Mouse (Mus musculus): ENCODE data around the gene Gnl2.

Gene Gnl2

DNA sequence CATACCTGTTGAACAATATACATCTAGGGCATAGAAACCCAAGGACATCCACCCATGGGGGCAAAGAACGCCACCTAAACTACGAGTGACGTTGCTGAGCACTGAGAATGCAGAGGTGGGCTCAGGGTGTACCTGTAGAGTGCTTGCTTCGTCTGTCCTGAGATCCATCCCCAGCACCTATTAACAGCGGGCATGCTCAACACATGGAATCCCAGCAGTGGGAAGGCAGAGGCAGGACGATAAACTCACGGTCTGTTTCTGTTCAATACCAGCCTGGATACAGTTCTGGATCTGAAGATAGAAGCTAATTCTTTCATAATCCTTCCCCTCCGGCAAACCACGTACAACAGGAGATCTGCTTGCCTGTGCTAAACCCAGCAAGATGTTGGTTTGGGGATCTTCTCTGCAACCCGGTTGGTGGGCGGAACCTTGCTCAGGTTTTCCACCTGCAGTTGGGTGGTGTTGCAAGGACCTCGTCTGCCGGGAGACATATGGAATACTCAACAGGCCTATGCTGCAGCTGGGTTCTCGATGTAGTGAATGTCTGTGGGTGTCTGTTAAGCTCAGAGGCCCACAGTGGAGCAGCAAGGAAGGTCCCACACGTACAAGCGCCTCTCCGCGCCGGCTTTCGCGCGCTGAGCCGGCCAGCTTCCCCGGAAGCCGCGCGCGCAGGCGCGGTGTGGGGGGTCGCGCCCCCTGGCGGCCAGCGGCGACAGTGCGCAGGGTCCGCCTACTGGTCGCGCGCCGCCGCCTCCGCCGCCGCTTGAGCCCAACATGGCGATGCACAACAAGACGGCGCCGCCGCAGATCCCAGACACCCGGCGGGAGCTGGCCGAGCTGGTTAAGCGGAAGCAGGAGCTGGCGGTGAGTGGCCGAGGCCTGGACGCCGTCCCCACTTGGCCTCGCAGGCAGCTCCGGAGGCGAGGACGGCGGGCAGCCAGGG lies 68.3 kb downstream of the Gnl2 start, which contains the start of gene Meaf6:
Gene Meaf6, plus strand, starts transcription at position 732 of the 943 bp plus-strand sequence.
- peak; percentile 91 for DNase-seq (ENCODE audit: inconsistent ontology term)

DNA sequence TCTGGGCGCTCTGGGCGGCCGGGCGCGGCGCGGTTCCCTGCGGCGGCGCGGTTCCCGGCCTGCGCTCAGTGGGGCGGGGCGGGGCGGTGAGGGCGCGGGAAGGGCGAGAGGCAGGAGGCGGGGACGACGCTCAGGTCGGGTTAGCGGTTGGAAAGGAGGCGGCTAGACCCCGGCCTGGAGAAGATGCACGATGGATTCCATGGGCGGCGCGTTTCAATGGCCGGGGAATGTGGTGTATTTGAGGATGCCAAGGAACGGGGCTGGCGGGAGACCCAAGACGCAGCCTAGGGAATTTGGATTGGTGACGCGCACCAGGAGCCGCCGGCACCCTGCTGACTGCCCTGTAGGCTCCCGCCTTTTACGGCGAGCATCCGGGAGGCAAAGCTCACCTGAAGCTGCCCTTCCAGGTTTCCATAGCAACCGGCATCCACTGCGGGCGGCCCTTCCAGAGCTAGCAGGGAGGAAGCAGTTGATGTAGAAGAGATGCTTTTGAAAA lies 69.0 kb downstream of the Gnl2 start:
- DNase-seq (ENCODE audit: inconsistent ontology term) = peak; percentile 90

DNA sequence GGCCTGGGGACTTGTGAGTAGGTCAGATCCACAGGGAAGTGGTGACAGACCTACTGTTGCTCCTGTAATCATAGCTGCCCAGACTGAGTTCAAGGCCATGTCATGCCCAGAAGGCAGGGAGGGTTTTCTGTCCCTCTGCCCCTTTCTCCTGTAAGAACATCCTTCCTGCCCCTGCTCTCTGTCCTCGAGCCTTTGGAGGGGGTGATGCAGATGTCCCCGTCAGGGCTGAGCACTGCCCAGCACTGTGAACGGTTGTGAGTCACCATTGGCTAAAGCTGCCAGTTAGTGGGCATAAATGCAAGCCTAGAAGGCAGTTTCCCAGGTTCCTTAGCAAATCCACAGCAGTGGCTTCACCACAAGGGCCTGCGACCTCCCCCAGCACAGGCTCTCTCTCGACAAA lies 76.6 kb downstream of the Gnl2 start:
- no peak for DNase-seq (ENCODE audit: inconsistent ontology term)

DNA sequence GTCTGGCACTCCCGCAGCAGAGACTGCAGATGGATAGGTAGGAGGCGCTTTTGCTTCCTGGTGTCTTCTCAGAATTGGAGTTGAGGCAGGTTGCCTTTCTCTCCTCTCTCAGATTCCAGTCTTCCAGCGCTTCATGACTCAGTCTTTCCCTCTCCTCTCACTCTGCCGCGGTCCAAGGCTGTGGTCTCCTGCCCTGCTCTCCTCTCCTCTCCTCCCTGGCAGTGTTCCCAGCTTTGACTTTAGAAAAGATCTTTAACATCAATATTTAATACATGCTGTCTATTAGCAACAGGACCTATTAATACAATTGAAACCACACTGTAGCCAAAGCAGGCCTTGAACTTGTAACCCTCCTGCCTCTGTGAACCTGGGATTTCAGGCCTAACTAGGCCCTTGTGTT lies 79.7 kb downstream of the Gnl2 start:
- DNase-seq (ENCODE audit: inconsistent ontology term) = peak; percentile 19

DNA sequence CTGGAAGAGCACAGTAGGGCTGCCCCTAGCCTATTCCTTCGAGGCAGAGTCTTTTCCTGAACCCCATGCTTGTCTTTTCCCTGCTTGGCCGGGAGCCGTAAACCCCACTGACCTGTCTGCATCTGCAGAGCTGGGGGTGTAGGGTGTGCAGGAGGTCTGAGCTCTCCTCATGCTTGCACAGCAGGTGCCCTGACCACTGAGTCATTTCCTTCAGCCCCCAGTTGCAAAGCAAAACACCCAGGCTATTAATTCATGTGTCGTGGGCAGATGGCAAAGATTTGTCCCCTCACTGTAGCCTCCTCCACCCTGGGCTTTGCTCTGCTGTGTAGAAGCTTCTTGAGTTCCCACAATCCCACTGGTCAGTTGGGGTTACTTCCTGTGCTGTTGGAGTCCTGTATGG lies 81.0 kb downstream of the Gnl2 start:
- no peak for DNase-seq (ENCODE audit: inconsistent ontology term)

DNA sequence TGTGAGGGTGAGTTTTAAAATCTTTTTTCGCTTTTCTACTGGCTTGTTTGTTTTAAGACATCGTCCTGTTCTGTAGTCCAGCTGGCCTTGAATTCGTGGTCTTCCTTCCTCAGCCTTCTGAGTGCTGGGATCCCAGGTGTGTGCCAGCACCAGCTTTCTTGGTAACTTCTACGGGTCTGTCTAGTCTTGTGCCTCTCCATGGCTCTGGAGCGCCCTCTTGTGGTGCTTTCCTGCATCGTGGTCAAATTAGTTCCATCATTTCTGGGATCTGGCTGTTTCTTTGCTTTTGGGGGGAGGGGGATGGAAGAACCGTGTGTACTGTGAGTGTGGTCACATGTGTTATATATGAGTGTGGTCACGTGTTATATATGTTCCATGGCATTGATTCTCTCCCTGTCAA lies 83.1 kb downstream of the Gnl2 start:
- DNase-seq (ENCODE audit: inconsistent ontology term) = peak; percentile 62

DNA sequence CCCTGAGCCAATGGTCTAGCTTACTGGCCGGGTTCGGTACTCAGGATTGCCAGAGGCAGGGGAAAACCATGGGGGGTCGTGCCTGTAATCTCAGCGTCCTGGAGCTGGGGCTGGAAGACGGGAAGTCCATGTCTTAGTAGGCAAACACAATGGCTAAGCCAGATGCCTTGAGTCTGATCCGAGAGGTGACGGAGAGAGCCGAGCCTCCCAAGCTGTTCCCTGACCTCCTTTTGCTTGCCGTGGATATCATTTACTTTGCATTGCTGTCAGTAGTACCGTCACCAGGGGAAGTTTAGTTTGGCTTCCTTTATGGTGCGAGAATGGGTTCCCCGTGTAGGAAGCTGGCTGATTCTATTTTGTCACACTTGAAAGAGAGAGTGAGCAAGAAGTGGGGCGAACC lies 84.9 kb downstream of the Gnl2 start:
- no peak for DNase-seq (ENCODE audit: inconsistent ontology term)

Data from Muller cell, postnatal 12 days (primary cell).